Mouse (Mus musculus) heart, postnatal 0 days (tissue): ENCODE measurements at regions not wholly inside any gene's neighbourhood (a gene's known extent, or its start where the extent isn't known, plus 50 kb on each side); places are given as distances from the start of the nearest gene placed in this dataset.

ENCODE experiments used
- ATAC-seq: fragments of 200-750 bp; cut with Nextera tagmentation; 2 replicates; pipeline ENCODE4 v1.8.0; 2017; ENCODE audit warnings: low read depth, moderate number of reproducible peaks, moderate library complexity; ENCODE audit not compliant: insufficient read depth
- DNase-seq: peaks from one replicate; pipeline ENCODE4 v3.0.0-alpha.2; 2016; ENCODE audit warnings: low spot score
- H3K27ac ChIP-seq: fragments of 300-500 bp; sonication (generic); 2 replicates; pipeline ENCODE4 v1.5.1; 2014; ENCODE audit warnings: low read depth, mild to moderate bottlenecking
- H3K27me3 ChIP-seq: fragments of 300-500 bp; sonication (generic); 2 replicates; pipeline ENCODE4 v1.6.1; 2014; ENCODE audit warnings: low read length, mixed read lengths; ENCODE audit not compliant: control insufficient read depth, insufficient read depth
- H3K36me3 ChIP-seq: fragments of 300-500 bp; sonication (generic); replicated peaks from 2 replicates; pipeline ENCODE4 v1.6.1; 2014; ENCODE audit warnings: low read length, mixed read lengths; ENCODE audit not compliant: control insufficient read depth, insufficient read depth
- H3K4me1 ChIP-seq: fragments of 300-500 bp; sonication (generic); 2 replicates; pipeline ENCODE4 v1.6.1; 2014; ENCODE audit warnings: antibody characterized with exemption; ENCODE audit not compliant: control insufficient read depth, insufficient read depth
- H3K4me2 ChIP-seq: fragments of 300-500 bp; sonication (generic); 2 replicates; pipeline ENCODE4 v1.6.1; 2014; ENCODE audit warnings: low read depth, mild to moderate bottlenecking, low read length, moderate library complexity
- H3K4me3 ChIP-seq: fragments of 300-500 bp; sonication (generic); 2 replicates; pipeline ENCODE4 v1.5.1; 2014; ENCODE audit warnings: low read depth, low read length
- H3K9ac ChIP-seq: fragments of 300-500 bp; sonication (generic); replicated peaks from 2 replicates; pipeline ENCODE4 v1.6.1; 2014; ENCODE audit warnings: low read depth, low read length, mixed read lengths
- H3K9me3 ChIP-seq: fragments of 300-500 bp; sonication (generic); replicated peaks from 2 replicates; pipeline ENCODE4 v1.6.1; 2016; ENCODE audit warnings: low read length; ENCODE audit not compliant: control insufficient read depth
- CTCF ChIP-seq: IDR thresholded peaks from 2 replicates; pipeline ENCODE4 v1.5.1; 2016; ENCODE audit warnings: antibody characterized with exemption, control low read depth, low read depth
- EP300 ChIP-seq: IDR thresholded peaks from 2 replicates; pipeline ENCODE4 v1.6.1; 2016; ENCODE audit warnings: antibody characterized with exemption, low read depth
- WGBS: fragments of 180-500 bp; shearing (Covaris S2); extraction: QIAGEN DNeasy Blood & Tissue Kit; methylation state at CpG from one replicate; pipeline ENCODE4 v1.1.7; 2014; 5-methylcytosine and 5-hydroxymethylcytosine counted together

- TF ChIP-seq EP300, result no peak
- no peak for TF ChIP-seq CTCF
- Histone ChIP-seq H3K36me3 (no peaks in the 10 kb centered on the region), H3K4me1 (peaks cover 19% of the 10 kb centered on the region; the same call in 1 of the 2 replicates), H3K4me3 (no peak overlapping the region), H3K9me3 (no peaks in the 10 kb centered on the region), H3K9ac (no peak overlapping the region), H3K27me3 (no peaks in the 10 kb centered on the region), H3K4me2 (no peak overlapping the region), H3K27ac (no peak overlapping the region)
- WGBS, result 65% methylated on average over 11 of the region's 11 CpGs
- no peak for ATAC-seq
- DNase-seq, result no peak
Measured at GRCm38 (mm10) chr12:25299603-25300471, 202.9 kb upstream of the Id2 start.

GRCm38 (mm10) chr12:25298766-25299165 is 201.8 kb upstream of the Id2 start:
- Histone ChIP-seq H3K9me3 (no peaks in the 10 kb centered on the region), H3K36me3 (no peaks in the 10 kb centered on the region), H3K27me3 (no peaks in the 10 kb centered on the region), H3K4me2 (no peak overlapping the region), H3K4me3 (no peak overlapping the region), H3K4me1 (peaks cover 29% of the 10 kb centered on the region), H3K9ac (no peak overlapping the region), H3K27ac (no peak overlapping the region)
- ATAC-seq, result no peak
- no peak for TF ChIP-seq EP300
- TF ChIP-seq CTCF, result no peak
- no peak for DNase-seq
- WGBS, result 81% methylated on average over 3 of the region's 3 CpGs

GRCm38 (mm10) chr12:25297960-25298359 is 201.0 kb upstream of the Id2 start:
- H3K27ac ChIP-seq, result no peak overlapping the region
- no peak overlapping the region for H3K9ac ChIP-seq
- no peak overlapping the region for H3K4me2 ChIP-seq
- no peak for TF ChIP-seq EP300
- no peak for TF ChIP-seq CTCF
- no peaks in the 10 kb centered on the region for H3K36me3 ChIP-seq
- H3K9me3 ChIP-seq, result no peaks in the 10 kb centered on the region
- DNase-seq, result peak; percentile 30
- no peak for ATAC-seq
- no peak overlapping the region for H3K4me3 ChIP-seq
- no peaks in the 10 kb centered on the region for H3K27me3 ChIP-seq
- peaks cover 35% of the 10 kb centered on the region for H3K4me1 ChIP-seq

- no peak for DNase-seq
- no peaks in the 10 kb centered on the region for H3K36me3 ChIP-seq
- H3K27me3 ChIP-seq, result 0 out of 2 replicates have a peak, but pooled peaks cover 6% of the 10 kb centered on the region
- H3K4me1 ChIP-seq, result peaks cover 35% of the 10 kb centered on the region
- no peak overlapping the region for H3K9ac ChIP-seq
- H3K9me3 ChIP-seq, result no peaks in the 10 kb centered on the region
- no peak for ATAC-seq
- TF ChIP-seq EP300, result no peak
- no peak for TF ChIP-seq CTCF
- H3K4me2 ChIP-seq, result no peak overlapping the region
- H3K4me3 ChIP-seq, result no peak overlapping the region
- H3K27ac ChIP-seq, result no peak overlapping the region
- WGBS, result 82% methylated on average over 3 of the region's 3 CpGs
Measured at GRCm38 (mm10) chr12:25296648-25297047, 199.7 kb upstream of the Id2 start.

GRCm38 (mm10) chr12:25294179-25295025 is 197.5 kb upstream of the Id2 start:
- Histone ChIP-seq H3K4me2 (no peak overlapping the region), H3K36me3 (no peaks in the 10 kb centered on the region), H3K27me3 (0 out of 2 replicates have a peak, but pooled peaks cover 6% of the 10 kb centered on the region), H3K4me1 (peaks cover 23% of the 10 kb centered on the region), H3K9me3 (no peaks in the 10 kb centered on the region), H3K27ac (peak overlapping the region; percentile 22; the same call in 1 of the 2 replicates), H3K4me3 (no peak overlapping the region), H3K9ac (no peak overlapping the region)
- DNase-seq, result peak; percentile 41
- 0 out of 2 replicates have a peak, but pooled peaks have one; percentile 22 for ATAC-seq
- 45% methylated on average over 4 of the region's 4 CpGs for WGBS
- TF ChIP-seq CTCF (no peak), EP300 (no peak)
